Mouse (Mus musculus) frontal cortex, postnatal 25 days (tissue): ENCODE results near the gene Arpc1b.
"Not testable (repeated sequence)": the region's sequence is repeated elsewhere in the genome, so short reads cannot be mapped to it uniquely, and the experiment has no call there.

ENCODE experiments used
- DNase-seq, 2 experiments: peaks; one replicate each; pipeline ENCODE4 v3.0.0; 2022; ENCODE audit warnings: low spot score in 2 of 2

Arpc1b gene

GRCm38 (mm10) chr5:145114071-145114605, at the start of gene Arpc1b:
Gene Arpc1b, plus strand, starts transcription at chr5:145114215.
- DNase-seq, result no peak

- DNase-seq, result no peak
These were observed 49.2 kb upstream of the Arpc1b start for GRCm38 (mm10) chr5:145064765-145065340.

- DNase-seq, result no peak
These were observed 45.2 kb upstream of the Arpc1b start for GRCm38 (mm10) chr5:145068863-145069262.

GRCm38 (mm10) chr5:145069707-145070106, 44.3 kb upstream of the Arpc1b start:
- peak; percentile 51 to 80 for DNase-seq

- no peak for DNase-seq
These were observed 42.7 kb upstream of the Arpc1b start for GRCm38 (mm10) chr5:145071342-145071741.

GRCm38 (mm10) chr5:145075081-145075480, 38.9 kb upstream of the Arpc1b start:
- no peak for DNase-seq

- no peak for DNase-seq
These were observed 32.0 kb upstream of the Arpc1b start for GRCm38 (mm10) chr5:145081866-145082613.

GRCm38 (mm10) chr5:145083201-145083600, 30.8 kb upstream of the Arpc1b start:
- DNase-seq, result not testable (repeated sequence)

GRCm38 (mm10) chr5:145083632-145084451, 30.2 kb upstream of the Arpc1b start, which contains the start of the genes Arpc1a and Kpna7:
Gene Arpc1a, plus strand, starts transcription at chr5:145083830.
Gene Kpna7, minus strand, starts transcription at chr5:145084030.
- peak; percentile 73 to 79 for DNase-seq

GRCm38 (mm10) chr5:145084822-145085221, 29.2 kb upstream of the Arpc1b start:
- no peak for DNase-seq

GRCm38 (mm10) chr5:145088186-145088585, 25.8 kb upstream of the Arpc1b start:
- no peak for DNase-seq

- DNase-seq, result no peak
These were observed 24.1 kb upstream of the Arpc1b start for GRCm38 (mm10) chr5:145089878-145090277.

GRCm38 (mm10) chr5:145096195-145096594, 17.8 kb upstream of the Arpc1b start:
- DNase-seq, result no peak

- DNase-seq, result no peak
These were observed 15.6 kb upstream of the Arpc1b start for GRCm38 (mm10) chr5:145098340-145098821.

GRCm38 (mm10) chr5:145100960-145101359, 13.1 kb upstream of the Arpc1b start:
- no peak for DNase-seq

GRCm38 (mm10) chr5:145101451-145101850, 12.6 kb upstream of the Arpc1b start:
- DNase-seq, result not testable (repeated sequence)

GRCm38 (mm10) chr5:145102706-145103105, 11.3 kb upstream of the Arpc1b start:
- DNase-seq, result no peak

GRCm38 (mm10) chr5:145104328-145104727, 9.7 kb upstream of the Arpc1b start:
- DNase-seq, result no peak

- no peak for DNase-seq
These were observed 8.2 kb upstream of the Arpc1b start for GRCm38 (mm10) chr5:145105694-145106275.

GRCm38 (mm10) chr5:145110401-145110800, 3.6 kb upstream of the Arpc1b start:
- no peak for DNase-seq

GRCm38 (mm10) chr5:145112566-145112965, 1.4 kb upstream of the Arpc1b start:
- no peak for DNase-seq

GRCm38 (mm10) chr5:145113416-145113815, 599 bp upstream of the Arpc1b start:
- DNase-seq, result no peak
